Mouse (Mus musculus): ENCODE measurements around the gene Clip1. TPM values are rescaled to one million over a fixed set of nuclear protein-coding genes. Genes with fewer than 3 reads are reported as not detected.

Gene Clip1
- polyA plus RNA-seq, 1 experiment: 96.1 TPM

DNA sequence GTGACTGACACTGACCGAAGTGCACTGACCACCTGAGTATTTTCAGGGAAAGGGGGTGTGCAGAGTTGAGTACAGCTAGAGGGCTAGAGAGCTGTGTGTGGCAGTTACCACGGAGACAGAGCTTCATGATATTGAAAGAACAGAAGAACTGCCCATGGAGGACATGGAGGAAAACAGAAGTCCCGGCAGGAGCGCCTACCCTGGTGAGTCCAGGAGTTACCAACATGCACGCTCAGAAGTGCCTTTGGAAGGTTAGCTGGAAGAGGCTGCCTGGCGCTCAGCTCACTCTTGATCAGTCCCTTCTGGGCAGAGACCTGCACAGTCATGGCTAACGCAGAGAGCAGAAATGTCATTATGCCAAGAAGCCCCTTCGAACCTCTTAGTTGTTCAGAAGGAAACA lies 154.4 kb downstream of the Clip1 start:
- no peaks in the 10 kb centered on the region for H3K27me3 ChIP-seq (ENCODE audit: control insufficient read depth, insufficient read depth, low read length)
- TF ChIP-seq CTCF (IDR thresholded peaks at IDR 0.05; ENCODE audit: control insufficient read depth, insufficient read depth, insufficient replicate concordance, low read depth, low read length): no peak
- no peak for TF ChIP-seq POLR2A (IDR thresholded peaks at IDR 0.05; ENCODE audit: control insufficient read depth, low read depth, low read length)
- no peak overlapping the region for H3K27ac ChIP-seq (ENCODE audit: control insufficient read depth, insufficient read depth, low read depth, low read length)
- H3K36me3 ChIP-seq (ENCODE audit: control insufficient read depth, insufficient read depth, low read length): no peaks in the 10 kb centered on the region
- H3K4me3 ChIP-seq (ENCODE audit: control insufficient read depth, low read depth, low read length): no peak overlapping the region
- peaks cover 3% of the 10 kb centered on the region for H3K4me1 ChIP-seq (ENCODE audit: control insufficient read depth, insufficient read depth, low read length)

- Histone ChIP-seq H3K4me1 (ENCODE audit: control insufficient read depth, insufficient read depth, low read length) (peaks cover 5% of the 10 kb centered on the region), H3K36me3 (ENCODE audit: control insufficient read depth, insufficient read depth, low read length) (no peaks in the 10 kb centered on the region)
Observed at GRCm38 (mm10) chr5:123528641-123529040, 155.8 kb downstream of the Clip1 start.

More at GRCm38 (mm10) chr5:123528641-123529040, 155.8 kb downstream of the Clip1 start:
- no peak overlapping the region for H3K4me3 ChIP-seq (ENCODE audit: control insufficient read depth, low read depth, low read length)
- no peaks in the 10 kb centered on the region for H3K27me3 ChIP-seq (ENCODE audit: control insufficient read depth, insufficient read depth, low read length)
- H3K27ac ChIP-seq (ENCODE audit: control insufficient read depth, insufficient read depth, low read depth, low read length): no peak overlapping the region
- no peak for TF ChIP-seq POLR2A (IDR thresholded peaks at IDR 0.05; ENCODE audit: control insufficient read depth, low read depth, low read length)

Other genes starting within 250 kb of the Clip1 start
- gene Lrrc43, start 195.3 kb downstream of the Clip1 start, polyA plus RNA-seq (2012; rRNA removed): 129 and 131 TPM in 2 replicates
- gene Il31, start 195.1 kb downstream of the Clip1 start, polyA plus RNA-seq (2012; rRNA removed): 28.7 and 29.8 TPM in 2 replicates
- gene B3gnt4, start 174.2 kb downstream of the Clip1 start, polyA plus RNA-seq (2012; rRNA removed): 19.2 and 19.5 TPM in 2 replicates
- 325 and 367 TPM in 2 replicates for gene Diablo, start 160.4 kb downstream of the Clip1 start, polyA plus RNA-seq (2012; rRNA removed)
- 5.1 and 5.2 TPM in 2 replicates for gene Gm49027, start 159.1 kb downstream of the Clip1 start, polyA plus RNA-seq (2012; rRNA removed)
- gene Vps33a, start 111.6 kb downstream of the Clip1 start, polyA plus RNA-seq (2012; rRNA removed): 5.3 and 5.8 TPM in 2 replicates
- gene Zcchc8, start 36.5 kb upstream of the Clip1 start, polyA plus RNA-seq (2012; rRNA removed): 49.2 and 54.8 TPM in 2 replicates
- 14.5 and 16.0 TPM in 2 replicates for gene Rsrc2, start 64.8 kb upstream of the Clip1 start, polyA plus RNA-seq (2012; rRNA removed)
- 10.0 and 11.3 TPM in 2 replicates for gene Kntc1, start 65.1 kb upstream of the Clip1 start, polyA plus RNA-seq (2012; rRNA removed)
- gene Hcar2, start 180.9 kb upstream of the Clip1 start, polyA plus RNA-seq (2012; rRNA removed): 0.05 and 0.11 TPM in 2 replicates
- 0.05 and 0.17 TPM in 2 replicates for gene Hcar1, start 195.4 kb upstream of the Clip1 start, polyA plus RNA-seq (2012; rRNA removed)
- 40.6 and 55.0 TPM in 2 replicates for gene Denr, start 222.6 kb upstream of the Clip1 start, polyA plus RNA-seq (2012; rRNA removed)
- 10.8 and 12.3 TPM in 2 replicates for gene Gm43518, start 242.8 kb upstream of the Clip1 start, polyA plus RNA-seq (2012; rRNA removed)
- 70.8 and 79.8 TPM in 2 replicates for gene Ccdc62, start 246.1 kb upstream of the Clip1 start, polyA plus RNA-seq (2012; rRNA removed)